Mouse (Mus musculus) retina, adult 2 months (tissue): ENCODE measurements around the gene Rnf41.

Experiments
- DNase-seq: peaks from one replicate; pipeline ENCODE4 v3.0.0-alpha.2; 2012; ENCODE audit warnings: low read depth, low spot score

The Rnf41 gene

GRCm38 (mm10) chr10:128385902-128386301 lies 25.6 kb upstream of the Rnf41 start:
- no peak for DNase-seq

GRCm38 (mm10) chr10:128388941-128389340 lies 22.5 kb upstream of the Rnf41 start:
- DNase-seq = no peak

- DNase-seq = no peak
These were observed 21.9 kb upstream of the Rnf41 start for GRCm38 (mm10) chr10:128389570-128389969.

- no peak for DNase-seq
These were observed 21.1 kb upstream of the Rnf41 start for GRCm38 (mm10) chr10:128390366-128390765.

- no peak for DNase-seq
These were observed 19.6 kb upstream of the Rnf41 start for GRCm38 (mm10) chr10:128391850-128392249.

- DNase-seq = no peak
These were observed 15.3 kb upstream of the Rnf41 start for GRCm38 (mm10) chr10:128396017-128396673.

- DNase-seq = no peak
These were observed 14.7 kb upstream of the Rnf41 start for GRCm38 (mm10) chr10:128396716-128397264.

- DNase-seq = no peak
These were observed 14.0 kb upstream of the Rnf41 start for GRCm38 (mm10) chr10:128397466-128397865.

GRCm38 (mm10) chr10:128400338-128400737 lies 11.1 kb upstream of the Rnf41 start:
- no peak for DNase-seq

GRCm38 (mm10) chr10:128401056-128401455 lies 10.4 kb upstream of the Rnf41 start, which contains the start of gene Slc39a5:
Gene Slc39a5 (minus strand): TSS chr10:128401229.
- no peak for DNase-seq

- no peak for DNase-seq
These were observed 9.8 kb upstream of the Rnf41 start for GRCm38 (mm10) chr10:128401638-128402037.

- DNase-seq = no peak
These were observed 7.5 kb upstream of the Rnf41 start for GRCm38 (mm10) chr10:128403931-128404330.

- no peak for DNase-seq
These were observed 2.6 kb upstream of the Rnf41 start for GRCm38 (mm10) chr10:128408591-128409535.

GRCm38 (mm10) chr10:128409692-128410559 lies 1.5 kb upstream of the Rnf41 start:
- DNase-seq = peak; percentile 94

- DNase-seq = no peak
These were observed 954 bp upstream of the Rnf41 start for GRCm38 (mm10) chr10:128410560-128410845.

GRCm38 (mm10) chr10:128412055-128412381 lies 561 bp downstream of the Rnf41 start:
- DNase-seq = no peak

GRCm38 (mm10) chr10:128412558-128412957 lies 1.1 kb downstream of the Rnf41 start:
- no peak for DNase-seq

GRCm38 (mm10) chr10:128413076-128413475 lies 1.6 kb downstream of the Rnf41 start:
- no peak for DNase-seq

- DNase-seq = no peak
These were observed 3.4 kb downstream of the Rnf41 start for GRCm38 (mm10) chr10:128414848-128415247.

GRCm38 (mm10) chr10:128422426-128422825 lies 11.0 kb downstream of the Rnf41 start:
- DNase-seq = no peak

- DNase-seq = no peak
These were observed 13.1 kb downstream of the Rnf41 start for GRCm38 (mm10) chr10:128424604-128425003.

GRCm38 (mm10) chr10:128425260-128425659 lies 13.8 kb downstream of the Rnf41 start:
- DNase-seq = no peak
